Mouse (Mus musculus) testis, adult 2 months (tissue): ENCODE data around the gene Tas2r134.

ENCODE experiments used
- CTCF ChIP-seq: fragments of 200-500 bp; IDR thresholded peaks from 2 replicates; pipeline ENCODE4 v1.5.1; 2012; ENCODE audit warnings: low read depth, mild to moderate bottlenecking, inconsistent platforms, low read length, moderate library complexity; ENCODE audit not compliant: control insufficient read depth, insufficient read depth, insufficient replicate concordance
- POLR2A ChIP-seq: fragments of 200-500 bp; IDR thresholded peaks from 2 replicates; pipeline ENCODE4 v1.6.1; 2012; ENCODE audit warnings: low read depth, mild to moderate bottlenecking, inconsistent platforms, low read length, moderate library complexity; ENCODE audit not compliant: control insufficient read depth

DNA sequence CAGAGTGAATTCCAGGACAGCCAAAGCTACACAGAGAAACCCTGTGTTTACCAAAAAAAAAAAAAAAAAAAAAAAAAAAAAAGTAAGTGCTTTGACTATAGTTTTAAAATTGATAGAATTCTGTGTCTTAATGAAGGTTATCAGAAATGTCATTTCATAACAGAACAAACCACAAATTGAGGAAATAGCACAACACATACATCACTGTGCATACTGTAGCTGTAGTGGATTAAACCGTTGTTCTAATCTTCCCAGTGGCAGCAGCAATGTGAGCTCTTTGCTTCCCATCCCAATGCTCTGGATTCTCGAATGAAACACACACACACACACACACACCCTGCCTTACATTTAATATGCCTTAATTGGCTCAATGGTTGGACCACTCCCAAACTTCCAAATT lies 4.1 kb downstream of the Tas2r134 start:
- no peak for TF ChIP-seq CTCF
- TF ChIP-seq POLR2A: no peak
